Mouse (Mus musculus): ENCODE measurements around the gene Tsacc.
"Not testable (repeated sequence)": the region's sequence is repeated elsewhere in the genome, so short reads cannot be mapped to it uniquely, and the experiment has no call there.

The Tsacc gene

DNA sequence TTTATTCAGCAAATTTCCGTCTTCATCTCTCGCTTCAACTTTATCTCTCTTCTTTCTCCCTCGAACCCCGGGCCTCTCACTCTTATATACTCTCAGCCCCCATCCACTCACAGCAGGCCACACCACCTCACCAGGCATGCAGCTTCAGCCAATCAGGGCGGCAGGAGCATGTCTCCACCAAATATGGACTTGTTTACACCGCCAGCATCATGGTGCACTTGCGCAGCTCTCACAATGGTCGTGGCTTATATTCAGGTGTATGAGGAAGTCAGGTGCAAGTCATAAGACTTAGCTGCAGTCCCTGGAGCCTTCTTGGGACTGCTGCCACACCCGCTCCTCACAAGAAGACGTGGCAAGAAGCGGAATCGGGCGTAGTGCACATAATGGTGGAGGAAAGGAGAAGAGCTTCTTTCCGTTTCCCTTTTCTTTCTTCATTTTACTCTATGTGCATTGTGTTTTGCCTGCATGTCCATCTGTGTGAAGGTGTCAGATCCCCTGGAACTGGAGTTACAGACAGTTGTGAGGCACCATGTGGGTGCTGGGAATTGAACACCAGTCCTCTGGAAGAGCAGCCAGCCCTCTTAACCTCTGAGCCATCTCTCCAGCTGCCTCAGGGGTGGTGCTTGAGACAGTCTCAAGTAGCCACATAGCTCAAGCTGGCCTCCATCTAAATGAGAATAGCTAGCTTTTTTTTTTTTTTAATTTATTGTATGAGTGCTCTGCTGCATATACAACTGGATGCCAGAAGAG is 11.8 kb downstream of the Tsacc start:
- not testable (repeated sequence) for DNase-seq (ENCODE audit: low read depth, low spot score)

- not testable (repeated sequence) for DNase-seq (ENCODE audit: low read depth, low spot score)
Measured at GRCm38 (mm10) chr3:88281141-88281916, 15.5 kb downstream of the Tsacc start.

DNA sequence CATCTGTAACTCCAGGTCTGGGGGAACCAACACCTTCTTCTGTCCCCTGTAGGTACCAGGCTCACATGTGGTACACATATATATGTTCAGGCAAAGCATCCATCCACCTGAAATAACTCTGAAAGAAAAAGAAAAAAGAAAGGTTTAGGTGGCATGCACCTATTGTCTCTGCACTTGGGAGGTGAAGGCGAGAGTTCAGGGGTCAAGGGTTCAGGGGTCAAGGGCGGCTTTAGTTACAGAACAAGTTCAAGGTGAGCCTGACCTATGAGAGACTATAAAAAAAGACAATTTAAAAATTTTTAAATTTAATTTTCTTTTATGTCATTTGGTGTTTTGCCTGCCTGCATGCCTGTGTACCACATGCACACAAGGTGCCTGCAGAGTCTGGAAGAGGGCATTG is 16.8 kb downstream of the Tsacc start:
- DNase-seq (ENCODE audit: low read depth, low spot score): no peak

- DNase-seq (ENCODE audit: low read depth, low spot score): no peak
Measured at GRCm38 (mm10) chr3:88276529-88277143, 20.2 kb downstream of the Tsacc start.

GRCm38 (mm10) chr3:88276121-88276520 is 20.7 kb downstream of the Tsacc start:
- no peak for DNase-seq (ENCODE audit: low read depth, low spot score)

- DNase-seq (ENCODE audit: low read depth, low spot score): no peak
Measured at GRCm38 (mm10) chr3:88274002-88274401, 22.8 kb downstream of the Tsacc start.

GRCm38 (mm10) chr3:88271859-88272258 is 24.9 kb downstream of the Tsacc start:
- no peak for DNase-seq (ENCODE audit: low read depth, low spot score)

DNA sequence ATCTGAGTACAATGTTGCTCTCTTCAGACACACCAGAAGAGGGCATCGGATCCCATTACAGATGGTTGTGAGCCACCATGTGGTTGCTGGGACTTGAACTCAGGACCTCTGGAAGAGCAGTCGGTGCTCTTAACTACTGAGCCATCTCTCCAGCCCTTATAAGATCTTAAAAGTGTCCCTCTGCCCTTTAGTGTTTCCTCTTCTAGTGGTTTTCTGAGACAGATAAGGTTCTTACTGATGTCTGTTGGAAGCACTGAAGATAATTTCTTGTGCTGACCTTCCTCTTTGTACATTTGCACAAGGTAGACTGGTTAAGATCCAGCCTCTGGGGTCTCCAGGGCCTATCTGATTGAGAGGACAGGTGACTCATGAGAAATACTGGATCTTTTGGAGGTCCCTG is 25.5 kb downstream of the Tsacc start:
- not testable (repeated sequence) for DNase-seq (ENCODE audit: low read depth, low spot score)

GRCm38 (mm10) chr3:88268991-88269390 is 27.8 kb downstream of the Tsacc start:
- DNase-seq (ENCODE audit: low read depth, low spot score): no peak

GRCm38 (mm10) chr3:88268014-88268413 is 28.8 kb downstream of the Tsacc start:
- DNase-seq (ENCODE audit: low read depth, low spot score): not testable (repeated sequence)

DNA sequence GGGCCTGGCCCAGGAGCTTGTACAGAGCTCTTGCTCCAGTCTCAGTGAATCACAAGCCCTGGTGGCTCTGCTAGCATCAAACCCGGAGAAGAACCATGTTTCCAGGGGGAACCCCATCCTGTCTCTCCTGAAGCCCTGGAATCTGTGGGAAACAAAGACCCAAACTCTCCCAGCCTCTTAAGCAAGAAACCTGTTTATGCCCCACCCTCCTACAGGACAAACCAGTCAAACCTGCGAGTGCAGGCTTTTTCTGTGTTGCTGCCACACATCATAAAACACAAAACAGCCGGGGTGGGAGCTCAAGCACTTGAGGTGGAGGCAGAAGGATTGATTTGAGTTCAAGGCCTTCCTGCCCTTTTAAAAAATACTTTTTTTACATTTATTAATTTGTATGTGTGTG is 34.5 kb downstream of the Tsacc start:
- no peak for DNase-seq (ENCODE audit: low read depth, low spot score)

- no peak for DNase-seq (ENCODE audit: low read depth, low spot score)
Measured at GRCm38 (mm10) chr3:88256382-88256781, 40.4 kb downstream of the Tsacc start.

DNA sequence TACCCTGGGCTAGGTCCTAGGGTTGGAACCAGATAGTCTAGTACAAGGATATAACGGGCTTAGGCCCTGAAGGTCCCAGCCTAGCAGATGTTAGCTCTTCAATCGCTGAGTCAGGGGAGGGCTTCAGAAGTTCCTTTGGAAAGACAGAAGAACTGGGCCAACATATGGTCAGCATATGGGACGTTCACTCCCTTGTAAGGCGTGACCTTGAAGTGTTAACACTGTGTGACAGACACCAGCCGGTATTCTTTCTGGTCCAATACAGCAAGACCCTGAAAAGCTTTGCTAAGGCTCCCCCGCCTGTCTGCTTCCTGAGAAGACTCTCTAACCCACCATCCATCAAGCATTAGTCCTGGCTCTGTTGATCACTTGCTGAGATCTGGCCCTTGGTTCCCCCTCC is 40.8 kb downstream of the Tsacc start:
- no peak for DNase-seq (ENCODE audit: low read depth, low spot score)

GRCm38 (mm10) chr3:88254268-88254926 is 42.4 kb downstream of the Tsacc start, which contains the start of gene Rhbg:
Rhbg (minus strand) TSS chr3:88254709.
- DNase-seq (ENCODE audit: low read depth, low spot score): no peak

DNA sequence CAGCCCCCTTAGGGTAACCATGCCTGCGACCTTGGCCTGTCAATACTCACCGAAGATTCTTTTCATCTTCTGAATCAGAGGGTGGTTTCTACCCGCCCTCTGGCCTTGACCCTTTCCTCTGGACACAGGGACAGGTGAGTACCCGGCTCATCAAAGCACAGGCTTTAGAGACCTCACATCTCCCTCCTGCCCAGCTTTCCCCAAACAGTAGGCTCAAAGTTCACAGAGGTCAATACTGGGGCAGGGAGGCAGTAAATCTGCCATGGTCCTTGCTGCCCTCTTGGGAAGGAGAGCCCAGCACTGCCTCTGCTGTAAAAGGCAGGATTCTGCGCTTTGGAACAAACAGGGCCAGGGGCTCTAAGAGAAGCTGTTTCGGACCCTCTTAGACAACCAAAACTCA is 44.1 kb downstream of the Tsacc start:
- DNase-seq (ENCODE audit: low read depth, low spot score): no peak

GRCm38 (mm10) chr3:88248406-88248805 is 48.4 kb downstream of the Tsacc start:
- no peak for DNase-seq (ENCODE audit: low read depth, low spot score)

- DNase-seq (ENCODE audit: low read depth, low spot score): no peak
Measured at GRCm38 (mm10) chr3:88247666-88248065, 49.1 kb downstream of the Tsacc start.

DNA sequence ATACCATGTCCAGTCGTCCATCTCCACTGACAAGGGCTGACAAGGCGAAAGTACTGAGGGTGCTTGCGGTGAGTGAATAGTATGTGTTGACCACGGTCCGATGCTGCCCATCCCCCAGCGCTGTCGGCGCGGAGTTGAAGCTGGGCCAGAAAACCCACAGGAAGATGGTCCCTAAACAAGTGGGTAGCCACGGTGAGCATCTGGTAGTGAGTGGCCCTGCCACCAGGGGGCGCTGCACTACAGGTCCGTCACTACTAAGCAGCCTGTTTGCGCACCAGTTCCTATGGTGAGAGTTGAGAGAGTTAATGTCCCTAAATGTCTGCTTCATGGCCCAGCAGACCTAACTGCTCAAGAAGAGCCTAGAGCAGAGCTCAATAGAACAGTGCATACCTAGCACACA is 51.0 kb downstream of the Tsacc start:
- DNase-seq (ENCODE audit: low read depth, low spot score): peak; percentile 69

GRCm38 (mm10) chr3:88244071-88244470 is 52.7 kb downstream of the Tsacc start:
- peak; percentile 53 for DNase-seq (ENCODE audit: low read depth, low spot score)

DNA sequence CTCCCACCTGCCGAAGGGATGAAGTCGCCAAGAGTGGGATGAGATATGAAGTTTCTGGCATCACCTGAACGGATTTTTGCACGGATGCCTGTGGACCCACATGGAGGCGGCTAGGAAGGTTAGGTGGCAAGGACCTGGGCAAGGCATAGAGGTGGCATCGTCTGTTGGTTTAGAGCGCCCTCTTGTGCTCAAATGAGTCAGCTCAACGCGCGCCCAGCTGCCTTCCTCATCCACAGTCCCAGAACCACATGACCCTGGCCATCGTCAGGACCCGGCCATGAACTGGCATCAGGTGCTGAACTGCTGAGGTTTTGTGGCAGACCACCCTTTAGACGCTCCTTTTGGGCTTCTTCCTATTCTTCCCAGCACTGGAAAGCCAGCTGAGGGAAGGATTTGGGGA is 54.3 kb downstream of the Tsacc start:
- peak; percentile 58 for DNase-seq (ENCODE audit: low read depth, low spot score)

DNA sequence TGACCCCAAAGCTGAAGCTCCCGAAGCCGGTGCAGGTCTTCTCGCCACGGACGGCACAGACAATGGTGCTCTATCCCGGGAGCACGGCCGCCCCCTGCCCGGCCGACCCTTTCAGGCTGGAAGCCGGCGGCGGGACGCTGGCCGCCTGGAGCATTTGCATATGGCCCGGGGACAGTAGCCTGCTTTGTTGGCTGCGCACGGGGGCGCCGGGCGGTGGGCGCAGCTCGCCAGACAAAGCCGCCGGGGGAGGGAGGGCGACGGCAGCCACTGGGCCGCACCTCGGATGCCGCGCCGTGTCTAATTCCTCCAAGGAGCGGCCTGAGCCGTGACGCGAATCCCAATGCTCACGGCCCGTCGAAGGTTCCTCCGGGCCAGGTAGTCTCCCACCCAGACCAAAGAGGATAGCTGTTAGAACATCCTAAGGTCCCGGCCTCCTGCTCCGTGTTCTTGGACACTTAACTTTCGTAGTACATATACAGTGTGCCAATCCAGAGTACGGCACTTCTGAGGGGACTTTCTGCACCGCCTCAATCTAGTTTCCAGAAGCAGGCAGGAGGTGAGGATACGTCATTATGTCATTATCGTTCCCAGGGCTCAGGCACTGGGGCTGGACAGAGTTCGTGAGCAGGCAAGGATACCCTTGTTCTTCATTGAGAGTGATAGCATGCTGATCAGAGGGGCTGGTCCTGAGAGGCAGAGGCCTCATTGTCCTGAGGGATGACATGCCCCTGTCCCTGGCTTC is 55.6 kb downstream of the Tsacc start:
- DNase-seq (ENCODE audit: low read depth, low spot score): no peak
